Mouse (Mus musculus) forebrain, embryonic 16.5 days (tissue): ENCODE results near the gene Cdipt. TPM values are rescaled to one million over a fixed set of nuclear protein-coding genes. Genes with fewer than 3 reads are reported as not detected.

Source experiments
- ATAC-seq: fragments of 200-750 bp; cut with Nextera tagmentation; 2 replicates; pipeline ENCODE4 v1.8.0; 2017; ENCODE audit warnings: mild to moderate bottlenecking, moderate library complexity
- H3K27ac ChIP-seq: fragments of 300-500 bp; sonication (generic); 2 replicates; pipeline ENCODE4 v1.5.1; 2014; ENCODE audit warnings: low read length, control low read depth
- H3K27me3 ChIP-seq: fragments of 300-500 bp; sonication (generic); replicated peaks from 2 replicates; pipeline ENCODE4 v1.6.1; 2014; ENCODE audit warnings: low read length; ENCODE audit not compliant: control insufficient read depth, insufficient read depth
- H3K36me3 ChIP-seq: fragments of 300-500 bp; sonication (generic); 2 replicates; pipeline ENCODE4 v1.6.1; 2014; ENCODE audit not compliant: control insufficient read depth, insufficient read depth
- H3K4me1 ChIP-seq: fragments of 300-500 bp; sonication (generic); replicated peaks from 2 replicates; pipeline ENCODE4 v1.6.1; 2014; ENCODE audit warnings: low read length; ENCODE audit not compliant: control insufficient read depth, insufficient read depth
- H3K4me2 ChIP-seq: fragments of 300-500 bp; sonication (generic); 2 replicates; pipeline ENCODE4 v1.6.1; 2014; ENCODE audit warnings: mild to moderate bottlenecking, low read length, control low read depth
- H3K4me3 ChIP-seq: fragments of 300-500 bp; sonication (generic); replicated peaks from 2 replicates; pipeline ENCODE4 v1.5.1; 2014; ENCODE audit warnings: mild to moderate bottlenecking, low read length, control low read depth
- H3K9ac ChIP-seq: fragments of 300-500 bp; sonication (generic); replicated peaks from 2 replicates; pipeline ENCODE4 v1.6.1; 2014; ENCODE audit warnings: low read depth, low read length, control low read depth
- H3K9me3 ChIP-seq: fragments of 300-500 bp; sonication (generic); 2 replicates; pipeline ENCODE4 v1.6.1; 2016; ENCODE audit warnings: low read length; ENCODE audit not compliant: control insufficient read depth
- WGBS: fragments of 180-500 bp; shearing (Covaris S2); extraction: QIAGEN DNeasy Blood & Tissue Kit; methylation state at CpG from one replicate; pipeline ENCODE4 v1.1.7; 2014; 5-methylcytosine and 5-hydroxymethylcytosine counted together
- polyA plus RNA-seq: library from polyadenylated mRNA; unstranded; fragments of >200 nt; fragmentation: Nextera tagmentation; extraction: Ambion mirVana; gene quantifications from 2 replicates; pipeline ENCODE4 v1.2.1, GENCODE M21; 2015

The Cdipt gene
- polyA plus RNA-seq, 1 experiment from 2014 or later, result 122 TPM

- Histone ChIP-seq H3K36me3 (peaks cover 4% of the 10 kb centered on the region; the same call in 1 of the 2 replicates), H3K9me3 (no peaks in the 10 kb centered on the region), H3K27me3 (no peaks in the 10 kb centered on the region), H3K9ac (0 out of 2 replicates have a peak overlapping the region, but pooled peaks have one; percentile 19), H3K27ac (peak overlapping the region; percentile 91), H3K4me1 (peaks cover 13% of the 10 kb centered on the region), H3K4me3 (no peak overlapping the region), H3K4me2 (no peak overlapping the region)
- 62% methylated on average over 9 of the region's 9 CpGs for WGBS
- peak; percentile 91 for ATAC-seq
Observed at GRCm38 (mm10) chr7:127008239-127009019, 32.7 kb downstream of the Cdipt start.

- WGBS, result 75% methylated on average over 17 of the region's 17 CpGs
- peak overlapping the region; percentile 91 for H3K27ac ChIP-seq
- ATAC-seq, result 0 out of 2 replicates have a peak, but pooled peaks have one; percentile 11
Observed at GRCm38 (mm10) chr7:127009307-127010085, 33.8 kb downstream of the Cdipt start.

GRCm38 (mm10) chr7:127011051-127011450 is 35.3 kb downstream of the Cdipt start:
- ATAC-seq, result no peak
- H3K9me3 ChIP-seq, result no peaks in the 10 kb centered on the region
- no peak overlapping the region for H3K9ac ChIP-seq
- H3K27ac ChIP-seq, result no peak overlapping the region
- WGBS, result 95% methylated on average over 2 of the region's 2 CpGs
- H3K36me3 ChIP-seq, result peaks cover 11% of the 10 kb centered on the region; the same call in 1 of the 2 replicates
- H3K4me1 ChIP-seq, result peaks cover 30% of the 10 kb centered on the region
- H3K27me3 ChIP-seq, result no peaks in the 10 kb centered on the region
- no peak overlapping the region for H3K4me3 ChIP-seq
- no peak overlapping the region for H3K4me2 ChIP-seq

More at GRCm38 (mm10) chr7:127009307-127010085, 33.8 kb downstream of the Cdipt start:
- Histone ChIP-seq H3K4me2 (no peak overlapping the region), H3K36me3 (peaks cover 8% of the 10 kb centered on the region; the same call in 1 of the 2 replicates), H3K27me3 (no peaks in the 10 kb centered on the region), H3K9me3 (no peaks in the 10 kb centered on the region), H3K4me1 (peaks cover 18% of the 10 kb centered on the region), H3K4me3 (no peak overlapping the region), H3K9ac (no peak overlapping the region; the same call in 1 of the 2 replicates)

GRCm38 (mm10) chr7:127011717-127012116 is 36.0 kb downstream of the Cdipt start:
- Histone ChIP-seq H3K27ac (no peak overlapping the region), H3K27me3 (no peaks in the 10 kb centered on the region), H3K9me3 (no peaks in the 10 kb centered on the region), H3K4me2 (no peak overlapping the region), H3K9ac (no peak overlapping the region), H3K4me3 (no peak overlapping the region), H3K4me1 (peaks cover 32% of the 10 kb centered on the region), H3K36me3 (peaks cover 11% of the 10 kb centered on the region; the same call in 1 of the 2 replicates)
- ATAC-seq, result no peak
- WGBS, result 84% methylated on average over 2 of the region's 2 CpGs

- H3K27ac ChIP-seq, result no peak overlapping the region
- H3K9ac ChIP-seq, result no peak overlapping the region
- no peak for ATAC-seq
- no peaks in the 10 kb centered on the region for H3K27me3 ChIP-seq
- H3K4me1 ChIP-seq, result peaks cover 32% of the 10 kb centered on the region
- no peak overlapping the region for H3K4me3 ChIP-seq
- no peaks in the 10 kb centered on the region for H3K9me3 ChIP-seq
- H3K4me2 ChIP-seq, result no peak overlapping the region
- WGBS, result 91% methylated on average over 6 of the region's 6 CpGs
- peaks cover 11% of the 10 kb centered on the region; the same call in 1 of the 2 replicates for H3K36me3 ChIP-seq
Observed at GRCm38 (mm10) chr7:127012374-127012773, 36.7 kb downstream of the Cdipt start.

- Histone ChIP-seq H3K36me3 (peaks cover 11% of the 10 kb centered on the region; the same call in 1 of the 2 replicates), H3K27me3 (no peaks in the 10 kb centered on the region), H3K9me3 (no peaks in the 10 kb centered on the region), H3K4me3 (no peak overlapping the region), H3K4me2 (no peak overlapping the region), H3K27ac (no peak overlapping the region), H3K9ac (no peak overlapping the region), H3K4me1 (peaks cover 37% of the 10 kb centered on the region)
- 97% methylated on average over 10 of the region's 10 CpGs for WGBS
- ATAC-seq, result no peak
Observed at GRCm38 (mm10) chr7:127012845-127013244, 37.1 kb downstream of the Cdipt start.

- H3K9me3 ChIP-seq, result no peaks in the 10 kb centered on the region
- H3K27ac ChIP-seq, result no peak overlapping the region
- H3K4me1 ChIP-seq, result peaks cover 37% of the 10 kb centered on the region
- H3K4me2 ChIP-seq, result no peak overlapping the region
- no peak overlapping the region for H3K4me3 ChIP-seq
- no peaks in the 10 kb centered on the region for H3K27me3 ChIP-seq
- no peak for ATAC-seq
- H3K36me3 ChIP-seq, result peaks cover 11% of the 10 kb centered on the region; the same call in 1 of the 2 replicates
- 93% methylated on average over 6 of the region's 6 CpGs for WGBS
- H3K9ac ChIP-seq, result no peak overlapping the region
Observed at GRCm38 (mm10) chr7:127013385-127013784, 37.7 kb downstream of the Cdipt start.

- peak within 1 kb of the TSS; percentile 21 for H3K4me3 ChIP-seq
- H3K9me3 ChIP-seq, result no peaks in the 10 kb centered on the region
- WGBS, result 79% methylated on average over 11 of the region's 11 CpGs
- peaks cover 11% of the 10 kb centered on the region; the same call in 1 of the 2 replicates for H3K36me3 ChIP-seq
- H3K4me2 ChIP-seq, result peak within 1 kb of the TSS; percentile 13; the same call in 1 of the 2 replicates
- peaks cover 39% of the 10 kb centered on the region for H3K4me1 ChIP-seq
- no peaks in the 10 kb centered on the region for H3K27me3 ChIP-seq
- no peak within 1 kb of the TSS for H3K9ac ChIP-seq
- no peak within 1 kb of the TSS for H3K27ac ChIP-seq
- ATAC-seq, result no peak
Observed at GRCm38 (mm10) chr7:127014320-127014719, 38.6 kb downstream of the Cdipt start, which contains the start of gene Mvp. Gene Mvp (minus strand): TSS chr7:127014621.

- peaks cover 46% of the 10 kb centered on the region for H3K4me1 ChIP-seq
- H3K27me3 ChIP-seq, result no peaks in the 10 kb centered on the region
- peaks cover 11% of the 10 kb centered on the region; the same call in 1 of the 2 replicates for H3K36me3 ChIP-seq
- no peaks in the 10 kb centered on the region for H3K9me3 ChIP-seq
- 96% methylated on average over 12 of the region's 12 CpGs for WGBS
- H3K27ac ChIP-seq, result no peak overlapping the region
- no peak for ATAC-seq
- no peak overlapping the region for H3K9ac ChIP-seq
- H3K4me3 ChIP-seq, result no peak overlapping the region
- H3K4me2 ChIP-seq, result no peak overlapping the region
Observed at GRCm38 (mm10) chr7:127014993-127015392, 39.3 kb downstream of the Cdipt start.
